Mouse (Mus musculus): Measurements from ENCODE around the gene Tsc22d1.

Tsc22d1 gene

GRCm38 (mm10) chr14:76488101-76489044 lies 73.6 kb downstream of the Tsc22d1 start:
- no peak for DNase-seq

- DNase-seq = no peak
Observed at GRCm38 (mm10) chr14:76489128-76489527, 74.4 kb downstream of the Tsc22d1 start.

GRCm38 (mm10) chr14:76495022-76495421 lies 80.3 kb downstream of the Tsc22d1 start:
- DNase-seq = no peak

- DNase-seq = no peak
Observed at GRCm38 (mm10) chr14:76497187-76497586, 82.4 kb downstream of the Tsc22d1 start.

GRCm38 (mm10) chr14:76498210-76498609 lies 83.4 kb downstream of the Tsc22d1 start:
- DNase-seq = no peak

- no peak for DNase-seq
Observed at GRCm38 (mm10) chr14:76499492-76499891, 84.7 kb downstream of the Tsc22d1 start.

GRCm38 (mm10) chr14:76500036-76500435 lies 85.3 kb downstream of the Tsc22d1 start:
- DNase-seq = no peak

GRCm38 (mm10) chr14:76503231-76503851 lies 88.6 kb downstream of the Tsc22d1 start:
- DNase-seq = no peak

- DNase-seq = peak; percentile 96
Observed at GRCm38 (mm10) chr14:76504121-76504737, 89.5 kb downstream of the Tsc22d1 start.

GRCm38 (mm10) chr14:76505101-76505438 lies 90.3 kb downstream of the Tsc22d1 start:
- DNase-seq = no peak

- DNase-seq = peak; percentile 93 to 94
Observed at GRCm38 (mm10) chr14:76505439-76506220, 90.9 kb downstream of the Tsc22d1 start.

GRCm38 (mm10) chr14:76506425-76507205 lies 91.9 kb downstream of the Tsc22d1 start:
- peak in 1 of 2 experiments; percentile 38 for DNase-seq

- DNase-seq = no peak
Observed at GRCm38 (mm10) chr14:76507357-76507756, 92.6 kb downstream of the Tsc22d1 start.

- DNase-seq = peak in 1 of 2 experiments; percentile 45
Observed at GRCm38 (mm10) chr14:76507804-76508500, 93.2 kb downstream of the Tsc22d1 start.

- DNase-seq = peak; percentile 42 to 61
Observed at GRCm38 (mm10) chr14:76508701-76509100, 93.9 kb downstream of the Tsc22d1 start.

- DNase-seq = no peak
Observed at GRCm38 (mm10) chr14:76511971-76512370, 97.2 kb downstream of the Tsc22d1 start.

- peak in 1 of 2 experiments; percentile 18 for DNase-seq
Observed at GRCm38 (mm10) chr14:76513395-76514049, 98.8 kb downstream of the Tsc22d1 start.

GRCm38 (mm10) chr14:76514050-76514585 lies 99.4 kb downstream of the Tsc22d1 start:
- no peak for DNase-seq

- no peak for DNase-seq
Observed at GRCm38 (mm10) chr14:76515620-76516019, 100.9 kb downstream of the Tsc22d1 start.

GRCm38 (mm10) chr14:76518217-76518616 lies 103.5 kb downstream of the Tsc22d1 start:
- DNase-seq = no peak

All from kidney, postnatal 36 days (tissue).